Mouse (Mus musculus) urinary bladder, postnatal 10 days (tissue): ENCODE results near the gene Rabl6.

ENCODE experiments used
- DNase-seq: peaks from one replicate; pipeline ENCODE4 v3.0.0; 2022; ENCODE audit warnings: low spot score

Rabl6 gene

DNA sequence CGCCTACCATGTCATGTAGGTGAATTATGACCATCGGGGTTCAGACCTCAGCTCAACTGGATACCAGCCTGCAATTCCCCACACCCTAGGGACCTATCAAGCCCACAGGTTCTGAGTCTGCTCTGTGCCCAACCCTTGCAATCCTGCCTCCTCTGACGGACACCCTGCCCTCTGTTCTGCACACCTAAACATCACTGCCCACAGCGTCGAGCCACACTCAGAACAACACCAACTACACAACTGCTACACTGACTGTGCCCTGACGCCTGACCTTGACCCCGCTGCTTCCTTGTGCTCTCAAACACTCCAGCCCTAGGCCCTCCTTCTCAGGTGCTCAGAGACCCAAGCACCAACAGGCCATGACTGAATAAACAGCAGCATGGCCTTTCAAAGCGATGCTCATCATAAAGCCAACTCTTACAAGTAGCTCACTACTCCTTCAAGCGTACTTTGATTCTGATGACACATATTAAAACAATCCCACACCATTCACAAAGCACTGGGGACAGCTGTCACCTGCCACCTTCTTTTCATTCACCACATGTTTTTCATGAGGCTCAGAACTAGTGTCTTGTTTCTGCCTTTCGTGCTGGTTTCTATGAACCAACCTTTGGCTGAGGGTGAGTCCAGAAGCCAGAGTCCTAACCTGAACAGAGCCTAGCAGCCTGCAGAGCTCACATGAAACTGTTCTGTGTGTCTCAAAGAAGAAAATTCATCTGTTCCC, 66.5 kb downstream of the Rabl6 start:
- no peak for DNase-seq

- DNase-seq = no peak
Observed at GRCm38 (mm10) chr2:25540541-25540948, 67.8 kb downstream of the Rabl6 start.

- DNase-seq = no peak
Observed at GRCm38 (mm10) chr2:25536531-25536930, 71.8 kb downstream of the Rabl6 start.

GRCm38 (mm10) chr2:25534866-25535182, 73.5 kb downstream of the Rabl6 start:
- no peak for DNase-seq

DNA sequence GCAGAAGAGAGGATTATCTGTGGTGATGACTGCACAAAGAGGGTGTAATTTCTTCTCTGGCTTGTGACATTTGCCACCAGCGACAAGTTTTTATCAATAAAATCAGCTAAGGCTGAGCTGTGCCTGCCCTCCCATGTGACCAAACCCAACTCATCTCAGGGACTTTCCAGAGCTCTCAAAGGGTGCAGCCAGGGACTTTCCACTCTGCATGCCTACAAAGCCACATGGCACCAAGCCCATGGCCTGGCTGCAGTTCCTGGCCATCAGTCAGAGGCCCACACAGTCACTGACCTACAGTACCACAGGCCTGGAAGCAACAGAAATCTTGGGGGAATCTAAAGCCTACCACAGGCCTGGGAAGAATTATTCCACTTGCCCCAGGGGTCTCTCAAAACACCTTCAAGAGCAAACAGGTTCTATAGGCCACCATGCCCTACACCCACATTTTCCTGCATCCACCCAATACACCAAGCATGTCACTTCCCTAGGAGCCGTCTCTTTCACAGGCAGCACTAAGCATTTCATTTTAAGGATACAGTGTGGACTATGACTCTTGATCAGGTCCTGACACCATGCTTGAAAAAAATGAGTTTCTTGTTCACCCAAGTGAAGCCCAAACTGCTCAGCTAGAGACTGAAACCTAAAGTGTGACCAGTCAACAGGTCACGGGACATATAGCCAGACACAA, 74.0 kb downstream of the Rabl6 start:
- DNase-seq = no peak

GRCm38 (mm10) chr2:25533707-25534106, 74.6 kb downstream of the Rabl6 start:
- no peak for DNase-seq
